Mouse (Mus musculus) kidney, adult 2 months (tissue): ENCODE data around the gene St3gal3.

Experiments
- CTCF ChIP-seq: fragments of 200-500 bp; conservative IDR thresholded peaks from 2 replicates; pipeline ENCODE4 v1.5.1; 2011; ENCODE audit warnings: low read depth, mild to moderate bottlenecking, control low read depth, low read length, moderate library complexity, mixed read lengths; ENCODE audit not compliant: insufficient read depth, insufficient read length
- POLR2A ChIP-seq: fragments of 200-500 bp; IDR thresholded peaks from one replicate; pipeline ENCODE4 v1.6.1; 2011; ENCODE audit warnings: low read depth, low read length, control low read depth

DNA sequence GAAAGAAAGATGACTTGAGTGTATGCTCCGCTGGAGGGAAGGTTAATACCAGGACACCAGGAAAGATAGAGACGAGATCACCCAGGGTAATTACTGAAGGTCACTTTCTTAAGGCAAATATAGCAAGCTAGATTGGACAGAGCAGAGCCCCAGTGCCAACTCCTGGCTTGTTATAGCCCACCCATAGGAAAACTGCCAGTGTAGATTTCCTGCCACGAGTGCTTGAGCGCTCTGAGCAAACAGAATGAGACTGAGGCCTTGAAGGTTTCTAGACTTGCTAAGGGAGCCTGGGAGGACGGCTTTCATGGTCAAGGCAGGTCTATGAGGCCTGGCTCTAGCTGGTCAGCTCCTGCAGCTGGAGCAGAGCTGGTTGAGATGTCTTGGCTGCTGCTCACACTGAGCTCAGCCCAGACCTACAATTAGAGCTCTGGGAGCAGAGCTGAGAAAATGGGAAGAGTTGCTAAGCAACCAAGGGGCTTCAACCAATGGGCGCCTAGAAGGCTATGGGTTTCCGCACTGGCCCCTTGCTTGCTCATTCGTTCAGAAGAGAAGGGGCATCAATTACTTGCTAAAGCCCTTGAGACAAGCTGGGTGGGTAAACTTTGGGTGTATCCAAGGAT is 225.8 kb downstream of the St3gal3 start:
- TF ChIP-seq POLR2A: no peak
- no peak for TF ChIP-seq CTCF
